Mouse (Mus musculus) hematopoietic stem cell, adult 5-6 weeks (primary cell): ENCODE results near the gene Tbc1d8. TPM values are rescaled to one million over a fixed set of nuclear protein-coding genes. Genes with fewer than 3 reads are reported as not detected.

Source experiments
- ATAC-seq, 2 experiments: fragments of 125-278 bp in 1 of 2; replicated peaks in 1 of 2; 2 replicates each; pipeline ENCODE4 v1.8.0; 2016 to 2017; ENCODE audit warnings: inconsistent platforms in 2 of 2, mild to moderate bottlenecking in 2 of 2, moderate number of reproducible peaks in 2 of 2, low read depth in 1 of 2, moderate TSS enrichment in 1 of 2; ENCODE audit not compliant: low FRiP score in 2 of 2, poor library complexity in 2 of 2, severe bottlenecking in 2 of 2, insufficient read depth in 1 of 2, low TSS enrichment in 1 of 2
- total RNA-seq: library from RNA; stranded (forward); fragments of 172-1452, 232-1000 nt; gene quantifications from 2 replicates; pipeline ENCODE4 v1.2.3, GENCODE M21; 2017

Tbc1d8 gene
- total RNA-seq, 1 experiment from 2014 or later, result 8.6 TPM

- ATAC-seq, result 0 out of 4 replicates have a peak, but pooled peaks of 1 of the 2 experiments have one; percentile 29
These were observed 14.6 kb upstream of the Tbc1d8 start for GRCm38 (mm10) chr1:39493165-39493564.

GRCm38 (mm10) chr1:39487370-39487769, 8.8 kb upstream of the Tbc1d8 start:
- ATAC-seq, result peak; percentile 84 to 87

- peak; percentile 55 to 61 for ATAC-seq
These were observed 3.7 kb upstream of the Tbc1d8 start for GRCm38 (mm10) chr1:39482115-39482815.

GRCm38 (mm10) chr1:39479254-39479653, 699 bp upstream of the Tbc1d8 start:
- ATAC-seq, result no peak

- ATAC-seq, result peak in 1 of 2 experiments; percentile 3; a peak in 1 of 4 replicates
These were observed 293 bp upstream of the Tbc1d8 start for GRCm38 (mm10) chr1:39478896-39479200.

GRCm38 (mm10) chr1:39477064-39477463, 1.5 kb downstream of the Tbc1d8 start:
- ATAC-seq, result no peak

GRCm38 (mm10) chr1:39476341-39476740, 2.2 kb downstream of the Tbc1d8 start:
- ATAC-seq, result no peak

- ATAC-seq, result no peak
These were observed 4.0 kb downstream of the Tbc1d8 start for GRCm38 (mm10) chr1:39474516-39474915.

- no peak for ATAC-seq
These were observed 7.2 kb downstream of the Tbc1d8 start for GRCm38 (mm10) chr1:39471298-39471902.

- peak; percentile 74 to 92 for ATAC-seq
These were observed 9.6 kb downstream of the Tbc1d8 start for GRCm38 (mm10) chr1:39468982-39469381.

GRCm38 (mm10) chr1:39466526-39466925, 12.0 kb downstream of the Tbc1d8 start:
- ATAC-seq, result no peak

- no peak for ATAC-seq
These were observed 13.8 kb downstream of the Tbc1d8 start for GRCm38 (mm10) chr1:39464760-39465159.

- ATAC-seq, result no peak
These were observed 15.6 kb downstream of the Tbc1d8 start for GRCm38 (mm10) chr1:39462937-39463444.

GRCm38 (mm10) chr1:39462036-39462435, 16.5 kb downstream of the Tbc1d8 start:
- no peak for ATAC-seq

- no peak for ATAC-seq
These were observed 18.1 kb downstream of the Tbc1d8 start for GRCm38 (mm10) chr1:39460495-39460894.

GRCm38 (mm10) chr1:39457887-39458874, 20.4 kb downstream of the Tbc1d8 start:
- no peak for ATAC-seq

GRCm38 (mm10) chr1:39456421-39456853, 22.1 kb downstream of the Tbc1d8 start:
- ATAC-seq, result no peak
